ENCODE assay signal across 20 mouse cellular contexts in the genomic region with DNA sequence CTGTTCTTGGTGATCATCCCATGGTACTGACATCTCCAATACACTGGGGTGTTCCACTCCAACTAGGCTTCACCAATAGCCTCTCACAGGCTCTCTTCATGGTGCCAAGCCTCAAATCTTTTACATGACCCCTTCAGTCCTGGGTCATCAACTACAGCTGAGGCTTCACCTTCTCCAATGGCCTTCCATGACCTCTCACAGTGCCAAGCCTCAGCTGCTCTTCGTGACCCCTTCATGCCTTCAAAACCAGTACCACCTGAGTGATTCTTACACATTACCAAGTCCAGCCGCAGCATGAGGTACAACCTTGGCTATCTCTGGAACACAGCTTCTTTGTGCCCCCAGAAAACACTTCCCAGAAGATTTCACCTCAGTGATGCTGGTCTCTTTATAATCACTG. TPM values are rescaled to one million over a fixed set of nuclear protein-coding genes. Genes with fewer than 3 reads are reported as not detected.
DNase-seq lines count a peak whose midpoint lies in the region; TF ChIP-seq lines count a peak whose summit lies in the region.
"Not testable (repeated sequence)": the region's sequence is repeated elsewhere in the genome, so short reads cannot be mapped to it uniquely, and the experiment has no call there.
"Had no signal": no experiment of that assay in that cellular context is flagged by ENCODE, and none has a peak within 500 bp of the region (broad histone marks: within the 10 kb centered on the region; RNA-seq: fewer than 3 reads in every experiment).

No protein-coding gene starts in this region.

- not testable (repeated sequence) for TF ChIP-seq POLR2A in heart, adult 2 months (IDR thresholded peaks at IDR 0.05; ENCODE audit: insufficient read depth, low read depth, low read length)

- not testable (repeated sequence) for H3K4me3 ChIP-seq in heart, adult 2 months

- not testable (repeated sequence) for H3K9ac ChIP-seq in heart, adult 2 months (ENCODE audit: low read depth, low read length)

- 82% methylated on average over 2 of the region's 2 CpGs for WGBS in heart, adult 2 months

- TF ChIP-seq CTCF in heart, adult 2 months (IDR thresholded peaks at IDR 0.05), result not testable (repeated sequence)

- H3K27me3 ChIP-seq in heart, adult 2 months (ENCODE audit: control insufficient read depth, insufficient read depth, low read length), result not testable (repeated sequence)

- H3K36me3 ChIP-seq in heart, adult 2 months (ENCODE audit: control insufficient read depth, insufficient read depth, low read length), result not testable (repeated sequence)

- not testable (repeated sequence) for H3K79me2 ChIP-seq in heart, adult 2 months (replicated peaks; ENCODE audit: control insufficient read depth, insufficient read depth, low read length)

- H3K27ac ChIP-seq in heart, adult 2 months, result peak overlapping the region; percentile 48

- not testable (repeated sequence) for TF ChIP-seq EP300 in heart, adult 2 months (IDR thresholded peaks at IDR 0.05; ENCODE audit: insufficient read depth, low read depth, low read length)

- peak in 1 of 2 experiments; percentile 27 for DNase-seq in heart, adult 2 months
- DNase-seq in heart, postnatal 4 days, result peak; percentile 44

- intact Hi-C loops in heart, adult 2 months (cut with DNase I), result loop anchor here (10.0 kb wide), 1 partner anchor 104 kb away; no protein-coding TSS in a partner anchor

- not testable (repeated sequence) for H3K4me1 ChIP-seq in heart, adult 2 months (ENCODE audit: control insufficient read depth, insufficient read depth, low read length)

RNA-seq across cellular contexts. Expression of a gene that starts 44.5 kb away (rescaled TPM):
- not detected for total RNA-seq in heart, adult 2 months (2021)
- not detected in 2 replicates for polyA plus RNA-seq in heart, adult 2 months (2012; rRNA removed)
- not detected for total RNA-seq in heart, postnatal 4 days (2021)
- total RNA-seq: adrenal gland, adult 18-20 months; adrenal gland, adult 2 months; adrenal gland, adult 8-10 months; adrenal gland, postnatal 10 days; adrenal gland, postnatal 14 days; adrenal gland, postnatal 25 days; adrenal gland, postnatal 36 days; adrenal gland, postnatal 4 days; CH12.LX; ES-E14; MEL had no signal
- polyA plus RNA-seq: activated CD4-positive, CD25-positive, alpha-beta regulatory T cell, adult 4 months; adrenal gland, adult 2 months; brain, embryonic 14.5 days; C2C12; CD4-positive, CD25-positive, alpha-beta regulatory T cell, adult 4 months; cerebellum, adult 2 months; G1E; Patski had no signal
